Mouse (Mus musculus): Measurements from ENCODE around the gene Nr1h3. TPM values are rescaled to one million over a fixed set of nuclear protein-coding genes. Genes with fewer than 3 reads are reported as not detected.

Gene Nr1h3
- polyA plus RNA-seq, 1 experiment = 0.56 TPM

GRCm38 (mm10) chr2:91196577-91197001 is 6.0 kb downstream of the Nr1h3 start:
- TF ChIP-seq GATA1 (IDR thresholded peaks at IDR 0.05; ENCODE audit: low read length) = no peak

DNA sequence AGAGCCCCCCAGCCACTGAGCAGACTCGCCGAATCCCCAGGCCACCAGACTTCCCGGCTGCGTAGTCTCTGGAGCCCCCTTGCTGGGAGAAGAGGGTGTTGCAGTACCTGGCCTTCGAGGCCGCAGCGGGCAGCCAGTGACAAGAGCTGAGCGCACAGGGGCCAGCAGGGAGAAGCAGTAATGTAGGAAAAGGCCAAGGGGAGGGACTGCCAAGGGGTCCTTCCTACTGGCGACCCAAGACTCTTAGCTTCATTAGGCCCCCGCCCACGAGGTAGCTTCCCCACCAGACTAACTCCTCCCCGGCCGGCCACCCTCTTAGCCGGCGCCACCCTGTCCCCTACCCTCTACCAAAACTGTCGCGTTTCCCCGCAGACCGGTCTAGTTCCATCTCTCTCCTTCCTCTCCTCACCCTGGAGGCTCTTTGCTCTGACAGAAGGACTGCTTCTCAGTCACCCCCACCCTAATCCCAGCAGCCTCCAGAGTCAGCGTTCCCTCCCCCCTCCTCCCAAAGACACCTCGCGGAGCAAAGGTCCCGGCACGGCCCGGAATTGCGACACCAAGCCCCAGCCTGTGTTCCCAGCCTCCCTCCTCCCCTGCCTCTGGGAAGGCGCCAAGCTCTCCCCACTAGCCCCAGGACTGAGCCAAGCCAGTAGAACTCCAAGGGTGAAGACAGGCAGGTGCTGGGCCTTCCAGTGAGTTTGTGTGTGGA is 7.9 kb downstream of the Nr1h3 start:
- TF ChIP-seq GATA1 (IDR thresholded peaks at IDR 0.05; ENCODE audit: low read length) = no peak

GRCm38 (mm10) chr2:91190501-91190900 is 12.1 kb downstream of the Nr1h3 start:
- TF ChIP-seq GATA1 (IDR thresholded peaks at IDR 0.05; ENCODE audit: low read length) = no peak

GRCm38 (mm10) chr2:91187431-91187830 is 15.2 kb downstream of the Nr1h3 start:
- no peak for TF ChIP-seq GATA1 (IDR thresholded peaks at IDR 0.05; ENCODE audit: low read length)

DNA sequence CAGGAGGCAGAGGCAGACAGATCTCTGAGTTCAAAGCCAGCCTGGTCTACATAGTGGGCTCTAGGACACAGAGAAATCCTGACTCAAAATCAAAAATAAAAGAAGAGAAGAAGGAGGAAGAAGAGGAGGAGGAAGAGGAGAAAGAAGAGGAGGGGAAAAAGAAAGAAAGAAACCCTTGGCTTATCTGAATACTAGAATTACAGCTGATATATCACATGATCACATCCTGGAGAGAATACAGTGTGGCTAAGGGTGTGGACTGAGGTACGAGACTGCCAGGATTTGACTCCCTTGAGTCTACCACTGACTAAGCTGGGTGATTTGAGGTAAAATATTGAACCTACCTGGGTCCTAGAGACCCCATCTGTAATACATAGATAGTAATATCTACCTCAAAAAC is 16.4 kb downstream of the Nr1h3 start:
- TF ChIP-seq GATA1 (IDR thresholded peaks at IDR 0.05; ENCODE audit: low read length) = no peak

DNA sequence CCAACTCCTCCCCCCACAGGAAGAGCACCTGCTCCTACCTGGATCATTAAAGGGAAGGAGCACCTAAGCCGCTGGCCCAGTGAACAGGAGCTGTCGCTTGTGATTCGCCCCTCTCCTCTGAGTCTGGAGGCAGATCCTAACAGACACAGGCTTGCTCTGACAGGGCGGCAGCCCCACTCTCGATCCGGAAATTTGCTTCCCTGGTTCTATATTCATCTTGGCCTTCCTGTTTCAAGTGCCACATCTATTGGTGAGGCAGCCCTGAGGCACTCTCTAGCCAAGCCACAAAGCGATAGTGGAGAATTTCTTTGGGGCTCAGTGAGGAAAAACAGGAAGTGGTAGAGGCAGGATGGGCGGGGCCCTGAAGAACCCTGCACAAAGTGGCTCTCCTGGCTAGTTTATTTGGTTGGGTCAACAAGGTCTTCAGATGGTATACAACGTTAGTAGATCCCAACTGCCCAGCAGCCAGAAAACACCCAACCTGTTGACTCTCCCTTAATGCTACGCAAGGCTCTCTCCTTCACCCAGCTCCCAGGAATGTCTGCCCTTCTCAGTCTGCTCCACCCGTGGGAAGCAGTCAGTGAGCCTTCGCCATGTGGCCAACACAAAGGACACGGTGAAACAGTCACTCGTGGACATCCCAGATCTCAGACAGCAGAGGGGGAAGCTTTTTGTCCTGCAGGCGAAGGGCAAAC is 18.8 kb downstream of the Nr1h3 start, which contains the start of gene Madd:
TSS of gene Madd (minus strand) at position 127 of the 695 bp plus-strand sequence.
- TF ChIP-seq GATA1 (IDR thresholded peaks at IDR 0.05; ENCODE audit: low read length) = no peak

DNA sequence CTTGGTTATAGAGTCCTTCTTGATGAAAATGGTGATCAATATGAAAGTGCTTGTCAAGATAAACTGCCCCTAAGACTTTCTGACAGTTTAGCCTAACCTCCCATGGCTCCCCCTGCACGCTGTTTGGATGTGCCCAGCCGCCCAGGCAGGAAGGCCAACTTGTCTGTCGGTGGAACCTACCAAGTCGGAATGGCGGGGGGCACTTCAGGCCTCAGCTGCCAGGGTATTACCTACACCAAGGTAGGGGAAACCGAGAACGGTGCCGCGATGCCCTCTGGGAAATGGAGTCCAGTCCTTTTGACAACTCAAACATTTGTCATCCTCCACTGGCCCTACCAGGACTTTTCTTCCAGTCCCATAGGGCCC is 19.5 kb downstream of the Nr1h3 start:
- TF ChIP-seq GATA1 (IDR thresholded peaks at IDR 0.05; ENCODE audit: low read length) = no peak

GRCm38 (mm10) chr2:91182405-91183147 is 20.1 kb downstream of the Nr1h3 start:
- TF ChIP-seq GATA1 (IDR thresholded peaks at IDR 0.05; ENCODE audit: low read length) = no peak

GRCm38 (mm10) chr2:91182016-91182404 is 20.6 kb downstream of the Nr1h3 start:
- no peak for TF ChIP-seq GATA1 (IDR thresholded peaks at IDR 0.05; ENCODE audit: low read length)

DNA sequence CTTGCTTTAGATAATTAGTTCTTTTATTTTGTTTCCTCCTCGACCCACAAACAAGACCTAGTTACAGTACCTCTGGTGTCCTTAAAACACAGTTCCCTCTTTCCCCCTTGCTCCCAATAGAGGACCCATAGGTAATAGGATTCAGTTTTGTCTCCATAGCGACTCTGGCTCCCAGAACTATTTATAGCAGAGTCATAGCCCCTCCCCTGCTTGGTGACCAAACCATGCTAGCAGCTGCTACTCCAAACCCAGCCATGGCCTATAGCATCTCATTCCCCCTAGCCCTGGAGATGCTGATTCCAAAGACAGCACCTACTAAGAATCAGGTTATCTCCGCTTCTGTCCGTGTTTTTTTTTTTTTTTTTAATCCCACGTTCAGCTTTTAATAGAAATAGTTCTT is 21.9 kb downstream of the Nr1h3 start:
- no peak for TF ChIP-seq GATA1 (IDR thresholded peaks at IDR 0.05; ENCODE audit: low read length)

DNA sequence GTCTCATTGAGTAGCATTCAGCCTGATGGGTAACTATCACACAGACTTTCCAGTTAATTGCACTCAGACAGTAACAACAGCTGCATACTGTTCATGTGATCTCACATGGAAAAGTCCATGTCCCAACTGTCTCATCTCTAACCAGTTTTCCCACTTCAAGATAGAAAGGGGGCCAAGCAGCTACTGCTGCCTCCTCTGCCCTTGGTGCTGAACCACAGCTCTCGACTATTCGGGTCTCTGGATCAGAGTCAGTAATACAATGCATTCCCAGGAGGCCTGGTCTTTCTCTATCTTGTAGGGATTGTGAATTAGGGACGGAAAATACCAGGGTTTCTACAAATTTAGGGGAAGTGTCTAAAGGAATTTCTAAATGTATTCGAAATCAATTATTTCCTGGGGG is 22.8 kb downstream of the Nr1h3 start:
- TF ChIP-seq GATA1 (IDR thresholded peaks at IDR 0.05; ENCODE audit: low read length) = no peak

DNA sequence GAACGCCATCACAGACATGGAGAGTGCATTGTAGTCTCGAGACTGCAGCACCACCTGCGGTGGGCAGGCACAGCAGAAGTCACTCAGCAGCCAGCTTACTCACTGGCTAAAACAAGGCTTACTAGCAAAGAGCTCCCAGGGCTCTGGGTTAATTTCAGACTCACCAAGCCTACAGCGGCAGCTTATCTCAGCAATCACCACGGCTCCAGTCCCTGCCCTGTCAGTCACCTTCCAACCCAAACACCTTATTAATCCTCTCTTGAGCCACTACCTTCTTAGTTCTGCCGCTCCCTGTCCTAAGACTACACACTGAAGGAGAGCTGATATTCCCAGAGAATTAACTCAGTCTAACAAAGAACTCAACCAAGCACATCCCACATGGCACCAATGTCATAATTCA is 26.4 kb downstream of the Nr1h3 start:
- no peak for TF ChIP-seq GATA1 (IDR thresholded peaks at IDR 0.05; ENCODE audit: low read length)

- no peak for TF ChIP-seq GATA1 (IDR thresholded peaks at IDR 0.05; ENCODE audit: low read length)
These were observed 27.1 kb downstream of the Nr1h3 start for GRCm38 (mm10) chr2:91175490-91175889.

GRCm38 (mm10) chr2:91169587-91170322 is 32.9 kb downstream of the Nr1h3 start:
- no peak for TF ChIP-seq GATA1 (IDR thresholded peaks at IDR 0.05; ENCODE audit: low read length)

DNA sequence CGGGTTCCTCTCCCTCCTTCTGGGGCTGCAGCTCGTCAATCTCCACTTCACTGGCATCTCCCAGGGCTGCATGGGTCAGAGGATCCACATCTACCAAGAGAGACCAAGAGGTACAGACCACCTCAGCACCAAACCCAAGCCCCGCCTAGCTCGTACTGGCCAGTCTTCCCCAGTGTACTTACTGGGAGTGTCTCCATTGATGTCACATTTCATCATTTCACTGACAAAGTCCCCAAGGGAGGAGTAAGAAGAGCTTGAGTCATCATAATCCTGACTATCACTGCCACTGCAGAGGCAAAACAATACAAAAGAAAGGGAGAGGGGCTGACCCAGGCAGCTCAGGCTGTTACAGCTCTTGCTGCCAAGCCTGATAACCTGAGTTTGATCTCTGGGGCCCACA is 35.0 kb downstream of the Nr1h3 start:
- no peak for TF ChIP-seq GATA1 (IDR thresholded peaks at IDR 0.05; ENCODE audit: low read length)

GRCm38 (mm10) chr2:91164991-91165390 is 37.6 kb downstream of the Nr1h3 start:
- peak; percentile 68 for TF ChIP-seq GATA1 (IDR thresholded peaks at IDR 0.05; ENCODE audit: low read length)

Data from G1E-ER4 (cell line).